Mouse (Mus musculus) lung, adult 2 months (tissue): ENCODE results near the gene Peak1.

Experiments
- CTCF ChIP-seq: fragments of 200-500 bp; IDR thresholded peaks from 2 replicates; pipeline ENCODE4 v1.5.1; 2011; ENCODE audit warnings: mild to moderate bottlenecking, low read length, control low read depth; ENCODE audit not compliant: insufficient read depth
- POLR2A ChIP-seq: fragments of 200-500 bp; IDR thresholded peaks from 2 replicates; pipeline ENCODE4 v1.6.1; 2011; ENCODE audit warnings: low read depth, mild to moderate bottlenecking, control low read depth, low read length, borderline replicate concordance; ENCODE audit errors: extremely low read depth

DNA sequence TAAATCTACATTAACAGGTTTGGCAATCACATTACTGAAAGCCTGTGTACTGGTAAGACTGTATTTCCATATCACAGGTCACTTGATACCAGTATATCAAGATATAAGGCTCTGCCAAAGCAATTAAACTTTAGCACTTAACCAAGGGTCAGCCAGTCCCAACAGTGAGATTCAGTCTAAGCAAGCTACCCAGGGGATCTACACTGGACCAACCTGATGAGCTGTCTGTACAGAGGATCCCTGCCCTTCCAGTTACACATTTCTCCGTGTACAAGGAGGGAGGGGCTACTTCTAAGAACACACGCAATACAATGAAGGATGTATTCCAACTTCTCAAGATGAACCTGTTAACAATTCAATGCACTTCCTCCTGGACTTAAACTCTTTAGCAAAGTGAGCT lies 259.8 kb downstream of the Peak1 start:
- TF ChIP-seq CTCF (no peak), POLR2A (no peak)
